Mouse (Mus musculus) mouse trophoblast stem cell (cell line): ENCODE data around the gene 1700008P02Rik.
"Not testable (repeated sequence)": the region's sequence is repeated elsewhere in the genome, so short reads cannot be mapped to it uniquely, and the experiment has no call there.

Source experiments
- in situ Hi-C, 2 experiments: fragments of 300-500 bp; cut with MseI, MboI; formaldehyde crosslinking; loops; 2 replicates in 1 of 2; 3 replicates in 1 of 2; pipeline ENCODE4 v1.15.1; 2025

Gene 1700008P02Rik

GRCm38 (mm10) chr3:6620343-6620742 lies at the start of gene 1700008P02Rik:
TSS of gene 1700008P02Rik (minus strand) at chr3:6620443.
- in situ Hi-C loops = no loop called here

- in situ Hi-C loops = no loop called here
Measured at GRCm38 (mm10) chr3:6649411-6649810, 29.2 kb upstream of the 1700008P02Rik start.

- in situ Hi-C loops = not testable (repeated sequence)
Measured at GRCm38 (mm10) chr3:6638151-6638550, 17.9 kb upstream of the 1700008P02Rik start.

- in situ Hi-C loops = no loop called here
Measured at GRCm38 (mm10) chr3:6634256-6634655, 14.0 kb upstream of the 1700008P02Rik start.

- in situ Hi-C loops = no loop called here
Measured at GRCm38 (mm10) chr3:6617881-6618280, 2.4 kb downstream of the 1700008P02Rik start.
